Mouse (Mus musculus): Measurements from ENCODE around the gene Cog5. TPM values are rescaled to one million over a fixed set of nuclear protein-coding genes. Genes with fewer than 3 reads are reported as not detected.

Gene Cog5
- polyA plus RNA-seq, 1 experiment from 2014 or later, result 34.8 TPM

DNA sequence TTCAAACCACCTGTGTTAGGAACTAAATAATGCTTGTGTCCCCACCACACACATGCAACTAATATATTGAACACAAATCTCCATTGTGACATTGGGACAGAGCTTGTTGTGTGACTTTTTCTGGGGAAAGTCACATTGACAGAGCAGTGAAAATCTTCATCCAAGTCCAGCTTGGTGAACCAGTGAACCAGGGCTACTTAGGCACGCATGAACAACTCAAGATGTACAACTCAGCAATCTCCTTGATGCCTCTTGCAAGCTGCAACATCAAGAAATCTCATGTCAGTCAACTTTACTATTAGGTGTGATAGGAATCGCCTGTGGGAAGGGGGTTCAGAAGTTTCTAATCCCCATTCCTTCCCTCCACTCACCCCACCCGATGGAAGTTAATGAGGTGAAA, 169.0 kb downstream of the Cog5 start:
- Histone ChIP-seq H3K27ac (ENCODE audit: low read depth, low read length) (no peak overlapping the region), H3K9ac (ENCODE audit: low read length) (no peak overlapping the region), H3K4me2 (ENCODE audit: low read depth) (no peak overlapping the region), H3K4me3 (ENCODE audit: low read depth, low read length) (no peak overlapping the region), H3K9me3 (ENCODE audit: control insufficient read depth, low read length) (no peaks in the 10 kb centered on the region), H3K27me3 (ENCODE audit: control insufficient read depth, insufficient read depth, low read length) (no peaks in the 10 kb centered on the region), H3K36me3 (ENCODE audit: control insufficient read depth, insufficient read depth, low read length) (no peaks in the 10 kb centered on the region), H3K4me1 (ENCODE audit: control insufficient read depth, insufficient read depth, low read length) (no peaks in the 10 kb centered on the region)
- 87% methylated on average over 3 of the region's 3 CpGs for WGBS
- DNase-seq (ENCODE audit: low spot score) (no peak), ATAC-seq (ENCODE audit: insufficient read depth, low FRiP score, low TSS enrichment) (no peak)

GRCm38 (mm10) chr12:31824831-31825230, 170.2 kb downstream of the Cog5 start:
- no peak overlapping the region for H3K27ac ChIP-seq (ENCODE audit: low read depth, low read length)
- H3K4me2 ChIP-seq (ENCODE audit: low read depth), result no peak overlapping the region
- no peak overlapping the region for H3K9ac ChIP-seq (ENCODE audit: low read length)
- no peak for ATAC-seq (ENCODE audit: insufficient read depth, low FRiP score, low TSS enrichment)
- no peaks in the 10 kb centered on the region for H3K27me3 ChIP-seq (ENCODE audit: control insufficient read depth, insufficient read depth, low read length)
- no peaks in the 10 kb centered on the region for H3K36me3 ChIP-seq (ENCODE audit: control insufficient read depth, insufficient read depth, low read length)
- WGBS, result 84% methylated on average over 5 of the region's 5 CpGs
- no peak for DNase-seq (ENCODE audit: low spot score)
- H3K4me1 ChIP-seq (ENCODE audit: control insufficient read depth, insufficient read depth, low read length), result no peaks in the 10 kb centered on the region
- H3K4me3 ChIP-seq (ENCODE audit: low read depth, low read length), result no peak overlapping the region
- no peaks in the 10 kb centered on the region for H3K9me3 ChIP-seq (ENCODE audit: control insufficient read depth, low read length)

GRCm38 (mm10) chr12:31825821-31826220, 171.2 kb downstream of the Cog5 start:
- Histone ChIP-seq H3K9me3 (ENCODE audit: control insufficient read depth, low read length) (no peaks in the 10 kb centered on the region), H3K4me1 (ENCODE audit: control insufficient read depth, insufficient read depth, low read length) (no peaks in the 10 kb centered on the region), H3K27me3 (ENCODE audit: control insufficient read depth, insufficient read depth, low read length) (no peaks in the 10 kb centered on the region), H3K27ac (ENCODE audit: low read depth, low read length) (no peak overlapping the region), H3K4me3 (ENCODE audit: low read depth, low read length) (no peak overlapping the region), H3K4me2 (ENCODE audit: low read depth) (no peak overlapping the region), H3K36me3 (ENCODE audit: control insufficient read depth, insufficient read depth, low read length) (no peaks in the 10 kb centered on the region), H3K9ac (ENCODE audit: low read length) (no peak overlapping the region)
- WGBS, result 58% methylated on average over 10 of the region's 10 CpGs
- ATAC-seq (ENCODE audit: insufficient read depth, low FRiP score, low TSS enrichment) (no peak), DNase-seq (ENCODE audit: low spot score) (no peak)

DNA sequence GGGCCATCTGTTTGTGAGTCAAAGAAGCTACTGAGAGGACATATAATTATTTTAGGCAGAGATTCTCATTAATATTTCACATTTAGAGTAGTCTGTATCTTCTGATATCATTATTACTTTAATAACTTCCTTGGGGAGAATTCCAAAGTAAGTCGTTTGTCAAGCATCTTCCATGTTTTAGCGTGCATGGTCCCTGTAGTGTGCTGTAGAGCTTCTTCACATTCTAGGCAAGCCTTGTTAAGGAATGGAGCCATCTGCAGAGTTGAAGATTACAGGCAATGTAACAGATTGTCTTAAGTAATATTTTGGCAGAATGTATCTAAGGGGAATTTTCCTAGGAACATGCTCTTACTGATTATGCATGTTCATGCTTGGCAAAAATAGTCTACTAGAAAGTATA, 171.8 kb downstream of the Cog5 start:
- no peak overlapping the region for H3K4me3 ChIP-seq (ENCODE audit: low read depth, low read length)
- H3K4me2 ChIP-seq (ENCODE audit: low read depth), result no peak overlapping the region
- H3K27ac ChIP-seq (ENCODE audit: low read depth, low read length), result no peak overlapping the region
- H3K27me3 ChIP-seq (ENCODE audit: control insufficient read depth, insufficient read depth, low read length), result no peaks in the 10 kb centered on the region
- ATAC-seq (ENCODE audit: insufficient read depth, low FRiP score, low TSS enrichment) (no peak), DNase-seq (ENCODE audit: low spot score) (no peak)
- no peak overlapping the region for H3K9ac ChIP-seq (ENCODE audit: low read length)
- no peaks in the 10 kb centered on the region for H3K4me1 ChIP-seq (ENCODE audit: control insufficient read depth, insufficient read depth, low read length)
- H3K36me3 ChIP-seq (ENCODE audit: control insufficient read depth, insufficient read depth, low read length), result no peaks in the 10 kb centered on the region
- WGBS, result 97% methylated on average over 2 of the region's 2 CpGs
- H3K9me3 ChIP-seq (ENCODE audit: control insufficient read depth, low read length), result no peaks in the 10 kb centered on the region

- H3K27me3 ChIP-seq (ENCODE audit: control insufficient read depth, insufficient read depth, low read length), result no peaks in the 10 kb centered on the region
- 84% methylated on average over 5 of the region's 5 CpGs for WGBS
- H3K36me3 ChIP-seq (ENCODE audit: control insufficient read depth, insufficient read depth, low read length), result no peaks in the 10 kb centered on the region
- no peak overlapping the region for H3K4me3 ChIP-seq (ENCODE audit: low read depth, low read length)
- ATAC-seq (ENCODE audit: insufficient read depth, low FRiP score, low TSS enrichment), result no peak
- H3K4me1 ChIP-seq (ENCODE audit: control insufficient read depth, insufficient read depth, low read length), result peaks cover 5% of the 10 kb centered on the region; the same call in 1 of the 2 replicates
- DNase-seq (ENCODE audit: low spot score), result no peak
- H3K9ac ChIP-seq (ENCODE audit: low read length), result no peak overlapping the region
- no peaks in the 10 kb centered on the region for H3K9me3 ChIP-seq (ENCODE audit: control insufficient read depth, low read length)
- H3K27ac ChIP-seq (ENCODE audit: low read depth, low read length), result no peak overlapping the region
- no peak overlapping the region for H3K4me2 ChIP-seq (ENCODE audit: low read depth)
These were observed 180.8 kb downstream of the Cog5 start for GRCm38 (mm10) chr12:31835480-31835879.

- ATAC-seq (ENCODE audit: insufficient read depth, low FRiP score, low TSS enrichment) (no peak), DNase-seq (ENCODE audit: low spot score) (no peak)
- no peak overlapping the region for H3K4me3 ChIP-seq (ENCODE audit: low read depth, low read length)
- no peaks in the 10 kb centered on the region for H3K9me3 ChIP-seq (ENCODE audit: control insufficient read depth, low read length)
- H3K4me1 ChIP-seq (ENCODE audit: control insufficient read depth, insufficient read depth, low read length), result peaks cover 5% of the 10 kb centered on the region; the same call in 1 of the 2 replicates
- H3K27ac ChIP-seq (ENCODE audit: low read depth, low read length), result no peak overlapping the region
- no peak overlapping the region for H3K4me2 ChIP-seq (ENCODE audit: low read depth)
- no peaks in the 10 kb centered on the region for H3K27me3 ChIP-seq (ENCODE audit: control insufficient read depth, insufficient read depth, low read length)
- H3K36me3 ChIP-seq (ENCODE audit: control insufficient read depth, insufficient read depth, low read length), result no peaks in the 10 kb centered on the region
- no peak overlapping the region for H3K9ac ChIP-seq (ENCODE audit: low read length)
- WGBS, result 5% methylated on average over 1 of the region's 1 CpGs
These were observed 181.5 kb downstream of the Cog5 start for GRCm38 (mm10) chr12:31836211-31836610.

GRCm38 (mm10) chr12:31838521-31838920, 183.9 kb downstream of the Cog5 start:
- H3K27ac ChIP-seq (ENCODE audit: low read depth, low read length), result no peak overlapping the region
- H3K4me3 ChIP-seq (ENCODE audit: low read depth, low read length), result no peak overlapping the region
- peaks cover 5% of the 10 kb centered on the region; the same call in 1 of the 2 replicates for H3K4me1 ChIP-seq (ENCODE audit: control insufficient read depth, insufficient read depth, low read length)
- no peaks in the 10 kb centered on the region for H3K27me3 ChIP-seq (ENCODE audit: control insufficient read depth, insufficient read depth, low read length)
- DNase-seq (ENCODE audit: low spot score) (no peak), ATAC-seq (ENCODE audit: insufficient read depth, low FRiP score, low TSS enrichment) (no peak)
- H3K36me3 ChIP-seq (ENCODE audit: control insufficient read depth, insufficient read depth, low read length), result no peaks in the 10 kb centered on the region
- no peak overlapping the region for H3K9ac ChIP-seq (ENCODE audit: low read length)
- no peak overlapping the region for H3K4me2 ChIP-seq (ENCODE audit: low read depth)
- no peaks in the 10 kb centered on the region for H3K9me3 ChIP-seq (ENCODE audit: control insufficient read depth, low read length)

GRCm38 (mm10) chr12:31839249-31839648, 184.6 kb downstream of the Cog5 start:
- Histone ChIP-seq H3K27me3 (ENCODE audit: control insufficient read depth, insufficient read depth, low read length) (no peaks in the 10 kb centered on the region), H3K4me1 (ENCODE audit: control insufficient read depth, insufficient read depth, low read length) (peaks cover 5% of the 10 kb centered on the region; the same call in 1 of the 2 replicates), H3K9me3 (ENCODE audit: control insufficient read depth, low read length) (no peaks in the 10 kb centered on the region), H3K9ac (ENCODE audit: low read length) (no peak overlapping the region), H3K27ac (ENCODE audit: low read depth, low read length) (no peak overlapping the region), H3K36me3 (ENCODE audit: control insufficient read depth, insufficient read depth, low read length) (no peaks in the 10 kb centered on the region), H3K4me3 (ENCODE audit: low read depth, low read length) (no peak overlapping the region), H3K4me2 (ENCODE audit: low read depth) (no peak overlapping the region)
- ATAC-seq (ENCODE audit: insufficient read depth, low FRiP score, low TSS enrichment) (no peak), DNase-seq (ENCODE audit: low spot score) (no peak)

DNA sequence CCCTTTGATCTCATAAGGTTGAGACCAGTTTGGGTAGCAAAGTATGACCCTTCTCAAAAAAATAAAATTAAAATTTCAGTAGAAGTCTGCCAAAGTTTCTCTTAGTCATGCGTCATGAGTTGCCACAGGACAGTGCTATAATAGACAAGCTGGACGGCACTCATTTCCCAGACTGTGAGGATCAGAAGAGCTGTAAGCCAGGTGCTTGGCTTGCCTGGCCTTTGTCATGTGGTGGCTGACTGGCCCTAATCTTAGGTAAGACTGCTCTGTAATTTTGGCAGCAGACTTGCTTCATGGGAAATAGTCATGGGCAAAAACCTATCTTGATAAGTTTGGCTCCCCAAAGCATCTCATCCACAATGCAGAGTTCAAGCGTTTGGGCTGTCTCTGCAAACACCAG, 191.4 kb downstream of the Cog5 start:
- Histone ChIP-seq H3K4me2 (ENCODE audit: low read depth) (no peak overlapping the region), H3K9me3 (ENCODE audit: control insufficient read depth, low read length) (no peaks in the 10 kb centered on the region), H3K36me3 (ENCODE audit: control insufficient read depth, insufficient read depth, low read length) (no peaks in the 10 kb centered on the region), H3K4me3 (ENCODE audit: low read depth, low read length) (no peak overlapping the region), H3K27ac (ENCODE audit: low read depth, low read length) (no peak overlapping the region), H3K4me1 (ENCODE audit: control insufficient read depth, insufficient read depth, low read length) (no peaks in the 10 kb centered on the region), H3K9ac (ENCODE audit: low read length) (no peak overlapping the region), H3K27me3 (ENCODE audit: control insufficient read depth, insufficient read depth, low read length) (no peaks in the 10 kb centered on the region)
- DNase-seq (ENCODE audit: low spot score) (no peak), ATAC-seq (ENCODE audit: insufficient read depth, low FRiP score, low TSS enrichment) (no peak)
- whole genome bisulfite sequencing, result 95% methylated on average over 3 of the region's 3 CpGs
